Mouse (Mus musculus): ENCODE measurements around the gene Rpe.

GRCm38 (mm10) chr1:66677928-66678327 lies 22.7 kb upstream of the Rpe start:
- TF ChIP-seq CTCF (conservative IDR thresholded peaks at IDR 0.05; ENCODE audit: insufficient read depth, insufficient read length, low read depth, low read length) (no peak), POLR2A (IDR thresholded peaks at IDR 0.05; ENCODE audit: low read depth, low read length) (no peak)
